Mouse (Mus musculus) MEL-GATA-1-ER (cell line): ENCODE measurements at regions not wholly inside any gene's neighbourhood (a gene's known extent, or its start where the extent isn't known, plus 50 kb on each side); places are given as distances from the start of the nearest gene placed in this dataset.

Experiments
- DNase-seq: peaks from one replicate; pipeline ENCODE4 v3.0.0-alpha.2; 2012; ENCODE audit warnings: low read depth; ENCODE audit errors: extremely low read depth

DNA sequence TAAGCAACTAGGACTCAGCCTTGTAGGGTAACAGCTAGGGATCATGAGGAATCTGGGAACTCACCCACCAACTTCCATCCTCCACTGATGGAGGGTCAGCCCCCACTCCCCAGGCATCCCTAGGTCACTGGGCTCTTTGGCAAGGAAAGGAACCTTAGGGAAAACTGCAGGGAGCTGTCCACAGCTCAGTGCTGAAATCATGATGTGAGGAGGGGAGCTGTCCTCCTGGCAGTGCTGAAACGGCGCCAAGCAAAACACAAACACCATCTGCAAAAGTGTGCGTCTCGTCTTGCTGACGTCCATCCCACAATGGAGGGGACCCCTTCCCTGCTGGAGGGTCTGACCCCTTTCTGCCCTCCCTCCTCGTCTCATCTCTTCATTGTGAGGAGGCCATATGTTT, 68.6 kb upstream of the Rph3a start:
- DNase-seq = peak; percentile 15

DNA sequence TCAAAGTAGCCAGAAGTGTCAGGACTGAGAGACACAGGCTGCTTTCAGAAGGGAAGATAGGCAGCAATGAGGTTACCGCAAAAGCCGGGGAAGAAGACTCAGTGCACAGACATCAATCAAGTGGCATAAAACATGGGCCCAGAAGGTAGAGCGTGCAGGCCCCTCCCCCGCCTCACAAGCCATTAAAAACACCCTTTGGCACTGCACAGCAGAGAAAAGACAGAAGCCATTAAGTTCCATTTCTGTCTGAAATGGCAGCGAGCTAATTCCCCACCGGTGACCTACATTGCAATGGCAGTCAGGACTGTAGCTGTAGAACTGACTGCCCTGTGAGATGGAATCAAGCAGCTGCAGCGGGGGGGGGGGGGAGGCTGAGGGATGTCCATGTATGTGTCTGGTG, 66.8 kb upstream of the Rph3a start:
- no peak for DNase-seq

DNA sequence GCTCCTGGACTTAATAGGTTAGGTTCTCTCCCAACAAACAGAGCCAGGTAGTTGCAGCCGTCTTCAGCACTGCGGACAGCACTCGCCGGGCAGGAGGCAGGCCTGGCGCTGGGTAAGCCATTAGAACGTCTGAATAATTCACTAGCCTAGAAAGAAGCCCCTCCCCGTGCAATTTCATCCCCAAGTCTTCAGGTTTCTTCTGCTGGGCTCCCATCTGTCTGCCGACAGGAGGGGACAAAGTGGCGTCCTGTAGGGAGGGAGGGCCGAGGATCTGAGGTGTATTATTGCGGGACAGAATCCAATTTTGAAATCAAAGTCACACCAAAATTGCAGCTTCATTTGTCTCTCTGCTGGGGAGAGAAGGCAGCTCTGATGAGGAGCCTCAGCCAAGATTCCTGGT, 58.9 kb upstream of the Rph3a start:
- DNase-seq = no peak

DNA sequence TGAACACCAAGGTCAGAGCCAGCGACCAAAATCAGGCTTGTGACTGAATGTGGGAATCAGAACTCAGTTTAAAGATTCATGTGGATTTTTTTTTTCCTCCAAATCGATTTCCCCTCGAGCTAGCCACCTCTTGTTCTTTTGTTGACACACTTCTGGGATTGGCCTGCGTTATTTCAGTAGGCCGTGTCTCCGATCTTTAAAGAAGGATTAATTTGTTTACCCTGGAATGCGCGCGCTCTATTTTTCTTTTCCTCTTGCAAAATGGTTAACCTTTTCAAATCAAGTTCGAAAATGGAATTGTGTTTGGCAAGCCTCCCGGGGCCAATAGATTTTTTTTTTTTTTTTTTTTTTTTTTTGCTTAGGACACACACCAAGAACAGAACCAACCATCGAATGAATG, 54.8 kb upstream of the Rph3a start:
- DNase-seq = no peak

DNA sequence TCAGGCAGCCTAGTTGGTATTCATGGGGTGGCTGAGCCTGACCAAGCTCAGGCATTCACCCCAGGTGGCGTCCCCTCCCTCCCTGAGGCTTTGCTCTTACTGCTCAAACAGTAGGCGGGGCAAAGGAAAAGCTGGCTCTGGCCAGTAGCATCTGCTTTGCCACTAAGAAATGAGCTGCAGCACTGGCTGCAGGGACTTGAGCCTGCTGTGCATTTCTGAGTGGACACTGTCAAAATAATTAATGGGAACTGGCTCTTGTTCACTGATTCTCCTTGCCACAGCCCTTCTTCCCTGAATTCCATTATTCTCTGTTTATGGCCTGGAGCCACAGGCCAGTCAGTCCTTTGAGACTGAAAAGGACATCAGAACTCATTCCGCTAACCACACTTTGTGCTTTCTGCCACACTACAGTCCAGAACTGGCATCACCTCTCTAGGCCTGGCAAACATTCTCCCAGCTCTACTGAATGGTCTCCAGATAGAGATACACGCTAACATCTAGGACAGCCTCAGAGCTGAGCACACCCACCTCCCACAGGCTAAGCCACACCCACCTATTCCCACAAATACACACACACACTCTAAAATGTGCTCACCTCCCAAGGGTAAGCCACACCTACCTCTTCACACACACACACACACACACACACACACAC, 53.2 kb upstream of the Rph3a start:
- no peak for DNase-seq

DNA sequence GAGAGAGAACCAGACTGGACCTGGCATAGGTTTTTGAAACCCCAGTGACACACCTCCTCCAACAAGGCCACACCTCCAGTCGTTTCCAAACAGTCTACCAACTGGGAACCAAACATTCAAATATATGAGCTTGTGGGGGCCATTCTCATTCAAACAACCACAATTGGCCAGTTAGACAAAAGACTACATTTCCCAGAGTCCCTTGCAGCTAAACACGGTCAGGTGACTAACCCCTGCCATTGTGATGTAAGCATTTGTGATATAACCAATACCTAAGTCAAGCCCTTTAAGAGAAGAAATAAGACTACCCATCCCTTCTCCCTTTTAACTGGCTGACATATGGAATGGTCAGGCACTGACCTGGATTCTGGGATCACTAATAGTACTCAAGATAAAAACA, 51.8 kb upstream of the Rph3a start:
- DNase-seq = no peak
